Mouse (Mus musculus) G1E (cell line): Measurements from ENCODE around the gene Zfyve26. TPM values are rescaled to one million over a fixed set of nuclear protein-coding genes. Genes with fewer than 3 reads are reported as not detected.

Experiments used
- ATAC-seq: 2 replicates; pipeline ENCODE4 v1.8.0; 2016; ENCODE audit warnings: mild to moderate bottlenecking; ENCODE audit not compliant: insufficient number of reproducible peaks, poor library complexity, low FRiP score, severe bottlenecking; ENCODE audit errors: extremely low read depth
- DNase-seq: peaks from one replicate; pipeline ENCODE4 v3.0.0; 2012; ENCODE audit warnings: low spot score
- H3K27me3 ChIP-seq: 2 replicates; pipeline ENCODE4 v1.6.1; 2012; ENCODE audit warnings: mild to moderate bottlenecking, low read length, inconsistent platforms; ENCODE audit not compliant: insufficient read depth
- H3K36me3 ChIP-seq: replicated peaks from 2 replicates; pipeline ENCODE3; 2012; ENCODE audit warnings: mild to moderate bottlenecking, inconsistent platforms
- H3K4me1 ChIP-seq: 2 replicates; pipeline ENCODE4 v1.6.1; 2012; ENCODE audit warnings: low read depth, low read length, inconsistent platforms, mixed read lengths; ENCODE audit not compliant: insufficient read depth
- H3K4me3 ChIP-seq: 2 replicates; pipeline ENCODE4 v1.5.1; 2012; ENCODE audit warnings: low read depth, mild to moderate bottlenecking, inconsistent platforms, low read length, moderate library complexity, mixed read lengths
- H3K9me3 ChIP-seq: replicated peaks from 2 replicates; pipeline ENCODE4 v1.6.1; 2012; ENCODE audit warnings: inconsistent platforms
- CTCF ChIP-seq: IDR thresholded peaks from 2 replicates; pipeline ENCODE4 v1.5.1; 2012; ENCODE audit warnings: low read depth, low read length, inconsistent platforms, mixed read lengths
- GATA1 ChIP-seq: IDR thresholded peaks from 2 replicates; pipeline ENCODE4 v1.6.1; 2012; ENCODE audit warnings: borderline replicate concordance, low read length, inconsistent platforms, mixed read lengths
- GATA2 ChIP-seq: IDR thresholded peaks from 2 replicates; pipeline ENCODE4 v1.6.1; 2012; ENCODE audit warnings: low read depth, low read length, inconsistent platforms, borderline replicate concordance
- POLR2AphosphoS5 ChIP-seq: IDR thresholded peaks from 2 replicates; pipeline ENCODE4 v1.6.1; 2012; ENCODE audit warnings: low read depth, low read length, inconsistent platforms; ENCODE audit not compliant: insufficient replicate concordance
- TAL1 ChIP-seq: conservative IDR thresholded peaks from 2 replicates; pipeline ENCODE4 v1.6.1; 2012; ENCODE audit warnings: low read depth, low read length, inconsistent platforms, mixed read lengths
- polyA plus RNA-seq: library from polyadenylated mRNA; stranded (reverse); fragments of >175 nt; gene quantifications from 2 replicates; pipeline ENCODE4 v1.2.3, GENCODE M21; 2012
- total RNA-seq, 2 experiments: library from RNA; stranded (forward) in 1 of 2; stranded (reverse) in 1 of 2; fragments of 200-1000 nt in 1 of 2; fragments of >200 nt in 1 of 2; fragmentation: Nextera tagmentation in 1 of 2; gene quantifications; 2 replicates each; pipeline ENCODE4 v1.2.3; 2014 to 2017

The Zfyve26 gene
- total and polyA plus RNA-seq, 3 experiments: 9.6 to 93.5 (median 52.3) TPM

DNA sequence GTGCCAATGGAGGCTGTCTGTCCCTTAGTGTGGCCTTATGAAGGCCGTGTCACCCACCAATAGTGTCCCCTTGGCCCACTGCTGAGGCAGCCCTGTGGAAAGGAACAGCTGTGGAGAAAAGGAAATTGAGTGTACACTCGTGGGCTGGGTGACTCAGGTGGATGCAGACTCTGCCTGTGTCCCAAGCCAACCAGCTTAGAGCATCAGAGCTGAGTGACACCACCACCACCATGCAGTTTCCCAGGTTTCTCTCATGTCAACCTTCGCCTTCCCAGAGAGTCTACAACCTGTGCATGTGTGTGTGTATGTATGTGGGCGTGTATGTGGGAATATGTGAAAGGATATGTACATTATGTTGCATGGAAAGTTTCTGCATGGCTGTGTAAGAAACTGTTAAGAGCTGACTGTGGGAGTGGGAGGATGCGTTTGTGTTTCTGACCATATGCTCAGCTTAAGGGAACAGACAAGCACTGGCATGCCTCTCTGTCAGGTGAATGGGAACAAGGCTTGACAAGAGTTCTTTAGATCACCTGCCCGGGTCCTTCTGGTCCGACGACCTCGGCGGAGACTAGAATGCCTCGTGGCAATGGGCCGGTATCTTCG is 16.5 kb downstream of the Zfyve26 start:
- ATAC-seq: no peak
- TF ChIP-seq CTCF: no peak
- no peak for TF ChIP-seq GATA1
- no peak for TF ChIP-seq GATA2
- no peak for TF ChIP-seq TAL1
- TF ChIP-seq POLR2AphosphoS5: no peak
- H3K4me3 ChIP-seq: no peak overlapping the region
- peaks cover 97% of the 10 kb centered on the region for H3K36me3 ChIP-seq
- H3K9me3 ChIP-seq: no peaks in the 10 kb centered on the region
- no peak for DNase-seq
- H3K4me1 ChIP-seq: no peaks in the 10 kb centered on the region
- no peaks in the 10 kb centered on the region for H3K27me3 ChIP-seq

DNA sequence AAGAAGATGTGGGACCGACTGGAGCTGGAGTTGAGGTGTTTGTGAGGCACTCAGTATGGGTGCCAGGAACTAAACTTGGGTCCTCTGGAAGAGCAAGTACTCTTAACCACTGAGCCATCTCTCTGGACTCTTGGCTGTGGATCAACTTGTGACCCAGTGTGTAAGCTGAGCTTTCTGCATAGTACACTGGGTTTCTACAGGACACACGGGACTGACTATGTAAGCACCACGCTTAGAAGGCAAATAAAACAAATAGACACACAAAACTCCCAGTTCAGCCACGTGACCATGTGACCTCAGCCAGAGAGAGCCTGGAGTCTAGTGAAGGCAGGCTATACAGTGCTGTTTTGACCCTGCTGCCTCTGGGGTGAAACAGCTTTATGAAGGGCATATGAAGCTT is 23.5 kb downstream of the Zfyve26 start:
- TF ChIP-seq GATA2 (no peak), POLR2AphosphoS5 (no peak), CTCF (no peak), TAL1 (no peak), GATA1 (no peak)
- H3K36me3 ChIP-seq: peaks cover 97% of the 10 kb centered on the region
- H3K4me1 ChIP-seq: no peaks in the 10 kb centered on the region
- no peak for DNase-seq
- no peaks in the 10 kb centered on the region for H3K27me3 ChIP-seq
- no peaks in the 10 kb centered on the region for H3K9me3 ChIP-seq
- H3K4me3 ChIP-seq: no peak overlapping the region
- ATAC-seq: no peak

DNA sequence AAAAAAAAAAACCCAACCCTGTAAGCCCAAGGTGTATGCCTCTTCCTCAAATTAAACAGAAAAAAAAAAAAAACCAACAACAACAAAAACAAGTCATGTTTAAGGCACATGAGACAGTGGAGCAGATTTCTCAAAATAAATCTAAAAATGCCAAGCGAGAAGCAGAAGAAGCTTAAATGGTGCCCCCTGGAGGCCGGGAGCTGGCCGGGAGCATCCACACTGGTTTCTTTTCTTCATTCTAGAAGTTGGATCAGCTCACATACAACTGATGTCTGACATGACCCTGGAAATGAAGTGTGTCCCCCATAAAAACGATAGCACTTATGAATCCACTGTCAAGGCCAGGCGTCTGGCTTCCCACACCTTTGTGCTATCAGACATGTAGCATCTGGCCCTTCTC is 35.1 kb downstream of the Zfyve26 start:
- TF ChIP-seq GATA1: no peak
- no peak for TF ChIP-seq TAL1
- TF ChIP-seq POLR2AphosphoS5: no peak
- no peak for TF ChIP-seq GATA2

DNA sequence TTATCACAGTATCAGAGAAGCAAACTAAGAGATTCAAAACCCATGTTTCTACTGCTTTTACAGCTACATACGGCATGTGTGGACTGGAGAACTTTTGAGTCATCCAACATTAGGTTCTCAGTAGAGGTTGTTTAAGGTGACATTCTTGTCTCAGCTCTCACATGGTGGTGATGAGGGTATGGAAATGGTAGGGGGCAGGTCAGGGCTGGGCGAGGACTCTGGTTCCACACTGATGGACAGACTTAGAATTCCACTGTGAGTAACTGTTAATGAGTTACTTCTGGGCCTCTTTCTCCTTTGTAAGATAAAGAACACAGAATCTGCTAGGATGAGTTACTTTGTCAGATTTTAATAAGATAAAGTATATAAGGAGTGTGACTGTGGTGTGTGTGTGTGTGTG is 36.0 kb downstream of the Zfyve26 start:
- peaks cover 90% of the 10 kb centered on the region for H3K36me3 ChIP-seq
- no peaks in the 10 kb centered on the region for H3K27me3 ChIP-seq
- no peaks in the 10 kb centered on the region for H3K4me1 ChIP-seq
- no peaks in the 10 kb centered on the region for H3K9me3 ChIP-seq
- H3K4me3 ChIP-seq: no peak overlapping the region
- no peak for ATAC-seq
- no peak for DNase-seq
- TF ChIP-seq CTCF (no peak), GATA2 (no peak), TAL1 (no peak), POLR2AphosphoS5 (no peak), GATA1 (no peak)

More for the DNA sequence above, 35.1 kb downstream of the Zfyve26 start:
- H3K4me1 ChIP-seq: no peaks in the 10 kb centered on the region
- no peak overlapping the region for H3K4me3 ChIP-seq
- DNase-seq: no peak
- ATAC-seq: no peak
- H3K27me3 ChIP-seq: no peaks in the 10 kb centered on the region
- no peaks in the 10 kb centered on the region for H3K9me3 ChIP-seq
- peaks cover 92% of the 10 kb centered on the region for H3K36me3 ChIP-seq

DNA sequence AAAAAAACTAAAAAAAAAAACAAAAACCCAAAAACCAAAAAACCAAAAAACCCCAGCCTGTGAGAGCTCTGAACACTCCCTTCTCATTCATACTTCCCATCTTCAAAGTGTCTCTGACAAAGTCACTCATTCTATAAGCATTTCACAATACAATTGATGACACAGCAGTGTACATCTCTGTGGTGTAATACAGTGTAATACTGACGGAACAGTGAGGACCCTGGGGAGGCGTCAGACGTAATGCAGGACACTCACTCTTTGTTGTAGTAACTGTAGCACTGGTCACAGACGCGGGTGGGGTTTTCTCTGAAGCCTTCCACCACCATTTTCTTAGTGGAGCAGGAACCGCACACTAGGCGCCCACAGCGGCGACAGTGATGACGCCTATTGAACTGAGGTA is 41.1 kb downstream of the Zfyve26 start:
- no peak for DNase-seq
- Histone ChIP-seq H3K4me3 (no peak overlapping the region), H3K9me3 (no peaks in the 10 kb centered on the region), H3K27me3 (no peaks in the 10 kb centered on the region), H3K36me3 (peaks cover 89% of the 10 kb centered on the region), H3K4me1 (no peaks in the 10 kb centered on the region)
- TF ChIP-seq GATA2: no peak
- no peak for TF ChIP-seq POLR2AphosphoS5
- no peak for TF ChIP-seq CTCF
- no peak for TF ChIP-seq TAL1
- TF ChIP-seq GATA1: no peak
- no peak for ATAC-seq

DNA sequence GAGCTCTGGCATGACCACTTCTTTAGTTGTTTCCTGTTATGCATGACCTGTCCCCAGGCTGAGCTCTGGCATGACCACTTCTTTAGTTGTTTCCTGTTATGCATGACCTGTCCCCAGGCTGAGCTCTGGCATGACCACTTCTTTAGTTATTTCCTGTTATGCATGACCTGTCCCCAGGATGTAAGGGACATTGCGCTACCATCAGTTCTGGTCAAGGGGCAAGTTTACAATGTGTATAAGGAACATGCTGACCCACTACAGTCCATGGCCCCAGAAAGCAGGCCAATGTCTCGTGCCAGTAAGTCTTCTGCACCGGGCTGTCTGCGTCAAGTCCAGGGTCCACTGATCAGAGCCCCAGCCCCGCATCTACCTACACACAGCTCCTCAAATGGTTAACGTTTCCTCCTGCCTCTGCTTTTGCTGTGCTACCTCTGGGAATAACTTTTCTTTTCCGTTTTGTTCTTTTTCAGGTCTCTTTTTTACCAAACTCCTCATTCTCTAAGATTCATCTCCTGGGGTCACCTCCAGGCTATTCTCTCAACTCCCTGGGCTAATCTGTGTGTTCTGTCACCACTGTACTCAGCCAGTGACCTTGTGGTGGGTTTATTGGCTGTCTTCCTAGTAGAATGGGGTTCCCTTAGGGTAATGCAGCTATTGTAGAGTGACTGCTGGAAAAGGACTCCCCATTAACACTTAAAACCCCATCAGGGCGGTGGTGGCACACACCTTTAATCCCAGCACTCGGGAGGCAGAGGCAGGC is 42.6 kb downstream of the Zfyve26 start:
- Histone ChIP-seq H3K4me1 (no peaks in the 10 kb centered on the region), H3K36me3 (peaks cover 91% of the 10 kb centered on the region), H3K9me3 (no peaks in the 10 kb centered on the region), H3K4me3 (no peak overlapping the region), H3K27me3 (no peaks in the 10 kb centered on the region)
- DNase-seq: no peak
- no peak for ATAC-seq
- TF ChIP-seq GATA2 (no peak), TAL1 (no peak), POLR2AphosphoS5 (no peak), CTCF (no peak), GATA1 (no peak)
